Mouse (Mus musculus): ENCODE measurements around the gene Hoxa7. TPM values are rescaled to one million over a fixed set of nuclear protein-coding genes. Genes with fewer than 3 reads are reported as not detected.

Hoxa7 gene
- total and polyA plus RNA-seq, 3 experiments = 0.25 to 0.50 (median 0.31) TPM

- no peak overlapping the region for H3K9ac ChIP-seq (ENCODE audit: low read depth, low read length)
- no peak overlapping the region for H3K4me3 ChIP-seq
- 29% methylated on average over 5 of the region's 5 CpGs for WGBS
- TF ChIP-seq POLR2A (IDR thresholded peaks at IDR 0.05; ENCODE audit: insufficient read depth, low read depth, low read length) (no peak), CTCF (IDR thresholded peaks at IDR 0.05) (no peak), EP300 (IDR thresholded peaks at IDR 0.05; ENCODE audit: insufficient read depth, low read depth, low read length) (no peak)
- no peaks in the 10 kb centered on the region for H3K79me2 ChIP-seq (replicated peaks; ENCODE audit: control insufficient read depth, insufficient read depth, low read length)
- no peaks in the 10 kb centered on the region for H3K36me3 ChIP-seq (ENCODE audit: control insufficient read depth, insufficient read depth, low read length)
- no peak overlapping the region for H3K27ac ChIP-seq
- peaks cover 41% of the 10 kb centered on the region for H3K27me3 ChIP-seq (ENCODE audit: control insufficient read depth, insufficient read depth, low read length)
- no peak for DNase-seq
- H3K4me1 ChIP-seq (ENCODE audit: control insufficient read depth, insufficient read depth, low read length) = no peaks in the 10 kb centered on the region; the same call in 1 of the 2 replicates
- intact Hi-C loops (cut with DNase I) = loop anchor here (5.0 kb wide), 1 partner anchor 45 kb away; the partner anchor contains the start of gene Evx1
Observed at GRCm38 (mm10) chr6:52267221-52267620, 45.6 kb upstream of the Hoxa7 start.

- Histone ChIP-seq H3K79me2 (replicated peaks; ENCODE audit: control insufficient read depth, insufficient read depth, low read length) (no peaks in the 10 kb centered on the region), H3K27ac (no peak overlapping the region), H3K4me3 (no peak overlapping the region), H3K36me3 (ENCODE audit: control insufficient read depth, insufficient read depth, low read length) (no peaks in the 10 kb centered on the region), H3K9ac (ENCODE audit: low read depth, low read length) (no peak overlapping the region), H3K4me1 (ENCODE audit: control insufficient read depth, insufficient read depth, low read length) (no peaks in the 10 kb centered on the region; the same call in 1 of the 2 replicates), H3K27me3 (ENCODE audit: control insufficient read depth, insufficient read depth, low read length) (peaks cover 43% of the 10 kb centered on the region)
- TF ChIP-seq POLR2A (IDR thresholded peaks at IDR 0.05; ENCODE audit: insufficient read depth, low read depth, low read length) (no peak), CTCF (IDR thresholded peaks at IDR 0.05) (no peak), EP300 (IDR thresholded peaks at IDR 0.05; ENCODE audit: insufficient read depth, low read depth, low read length) (no peak)
- intact Hi-C loops (cut with DNase I) = loop anchor here (5.0 kb wide), 1 partner anchor 46 kb away; the partner anchor contains the start of gene Evx1
- 9% methylated on average over 9 of the region's 9 CpGs for WGBS
- DNase-seq = no peak
Observed at GRCm38 (mm10) chr6:52266666-52266985, 45.0 kb upstream of the Hoxa7 start.

GRCm38 (mm10) chr6:52265913-52266665, 44.4 kb upstream of the Hoxa7 start:
- no peak for TF ChIP-seq POLR2A (IDR thresholded peaks at IDR 0.05; ENCODE audit: insufficient read depth, low read depth, low read length)
- WGBS = 4% methylated on average over 19 of the region's 19 CpGs
- intact Hi-C loops (cut with DNase I) = loop anchor here (5.0 kb wide), 1 partner anchor 46 kb away; the partner anchor contains the start of gene Evx1
- Histone ChIP-seq H3K9ac (ENCODE audit: low read depth, low read length) (no peak overlapping the region), H3K27ac (no peak overlapping the region), H3K4me3 (no peak overlapping the region), H3K79me2 (replicated peaks; ENCODE audit: control insufficient read depth, insufficient read depth, low read length) (no peaks in the 10 kb centered on the region), H3K36me3 (ENCODE audit: control insufficient read depth, insufficient read depth, low read length) (no peaks in the 10 kb centered on the region), H3K4me1 (ENCODE audit: control insufficient read depth, insufficient read depth, low read length) (no peaks in the 10 kb centered on the region; the same call in 1 of the 2 replicates), H3K27me3 (ENCODE audit: control insufficient read depth, insufficient read depth, low read length) (peaks cover 45% of the 10 kb centered on the region)
- DNase-seq = no peak

- no peaks in the 10 kb centered on the region; the same call in 1 of the 2 replicates for H3K4me1 ChIP-seq (ENCODE audit: control insufficient read depth, insufficient read depth, low read length)
- no peak overlapping the region for H3K9ac ChIP-seq (ENCODE audit: low read depth, low read length)
- H3K27ac ChIP-seq = no peak overlapping the region
- intact Hi-C loops (cut with DNase I) = loop anchor here (5.0 kb wide), 1 partner anchor 47 kb away; the partner anchor contains the start of gene Evx1
- H3K4me3 ChIP-seq = no peak overlapping the region
- H3K27me3 ChIP-seq (ENCODE audit: control insufficient read depth, insufficient read depth, low read length) = peaks cover 49% of the 10 kb centered on the region
- TF ChIP-seq POLR2A (IDR thresholded peaks at IDR 0.05; ENCODE audit: insufficient read depth, low read depth, low read length) (no peak), CTCF (IDR thresholded peaks at IDR 0.05) (no peak), EP300 (IDR thresholded peaks at IDR 0.05; ENCODE audit: insufficient read depth, low read depth, low read length) (no peak)
- WGBS = 3% methylated on average over 18 of the region's 18 CpGs
- DNase-seq = no peak
- H3K36me3 ChIP-seq (ENCODE audit: control insufficient read depth, insufficient read depth, low read length) = no peaks in the 10 kb centered on the region
- no peaks in the 10 kb centered on the region for H3K79me2 ChIP-seq (replicated peaks; ENCODE audit: control insufficient read depth, insufficient read depth, low read length)
Observed at GRCm38 (mm10) chr6:52265306-52265912, 43.8 kb upstream of the Hoxa7 start.

GRCm38 (mm10) chr6:52264106-52264790, 42.6 kb upstream of the Hoxa7 start:
- TF ChIP-seq EP300 (IDR thresholded peaks at IDR 0.05; ENCODE audit: insufficient read depth, low read depth, low read length) = no peak
- TF ChIP-seq POLR2A (IDR thresholded peaks at IDR 0.05; ENCODE audit: insufficient read depth, low read depth, low read length) = no peak
- TF ChIP-seq CTCF (IDR thresholded peaks at IDR 0.05) = no peak
- intact Hi-C loops (cut with DNase I) = no loop called here
- no peaks in the 10 kb centered on the region for H3K79me2 ChIP-seq (replicated peaks; ENCODE audit: control insufficient read depth, insufficient read depth, low read length)
- no peak overlapping the region for H3K4me3 ChIP-seq
- no peak for DNase-seq
- no peak overlapping the region for H3K27ac ChIP-seq
- H3K9ac ChIP-seq (ENCODE audit: low read depth, low read length) = no peak overlapping the region
- H3K36me3 ChIP-seq (ENCODE audit: control insufficient read depth, insufficient read depth, low read length) = no peaks in the 10 kb centered on the region
- WGBS = 14% methylated on average over 5 of the region's 5 CpGs
- no peaks in the 10 kb centered on the region; the same call in 1 of the 2 replicates for H3K4me1 ChIP-seq (ENCODE audit: control insufficient read depth, insufficient read depth, low read length)
- H3K27me3 ChIP-seq (ENCODE audit: control insufficient read depth, insufficient read depth, low read length) = peaks cover 55% of the 10 kb centered on the region

GRCm38 (mm10) chr6:52263321-52263585, 41.6 kb upstream of the Hoxa7 start:
- no peak overlapping the region for H3K4me3 ChIP-seq
- 7% methylated on average over 6 of the region's 6 CpGs for WGBS
- no peaks in the 10 kb centered on the region for H3K79me2 ChIP-seq (replicated peaks; ENCODE audit: control insufficient read depth, insufficient read depth, low read length)
- peaks cover 52% of the 10 kb centered on the region for H3K27me3 ChIP-seq (ENCODE audit: control insufficient read depth, insufficient read depth, low read length)
- no peak for TF ChIP-seq CTCF (IDR thresholded peaks at IDR 0.05)
- no peak overlapping the region for H3K9ac ChIP-seq (ENCODE audit: low read depth, low read length)
- DNase-seq = no peak
- intact Hi-C loops (cut with DNase I) = no loop called here
- no peaks in the 10 kb centered on the region for H3K36me3 ChIP-seq (ENCODE audit: control insufficient read depth, insufficient read depth, low read length)
- no peaks in the 10 kb centered on the region; the same call in 1 of the 2 replicates for H3K4me1 ChIP-seq (ENCODE audit: control insufficient read depth, insufficient read depth, low read length)
- H3K27ac ChIP-seq = no peak overlapping the region
